Mouse (Mus musculus) gastrocnemius, postnatal 4 days (tissue): ENCODE measurements around the gene Scgb2b17. TPM values are rescaled to one million over a fixed set of nuclear protein-coding genes. Genes with fewer than 3 reads are reported as not detected.
"Not testable (repeated sequence)": the region's sequence is repeated elsewhere in the genome, so short reads cannot be mapped to it uniquely, and the experiment has no call there.

Experiments
- DNase-seq, 2 experiments: peaks; one replicate each; pipeline ENCODE4 v3.0.0; 2021 to 2022; ENCODE audit warnings: low spot score in 2 of 2, mixed read lengths in 2 of 2
- long read RNA-seq, 2 experiments: library from polyadenylated mRNA; stranded (forward); transcript quantifications; one replicate each; pipeline ENCODE4 v2.0.0; 2021
- total RNA-seq, 2 experiments: library from RNA; stranded (reverse); gene quantifications; 2 replicates each; pipeline ENCODE4 v1.2.3; 2021

Scgb2b17 gene
- not detected for total RNA-seq
- long read RNA-seq, experiment 1: 0 reads
- long read RNA-seq, experiment 2: 0 reads

DNA sequence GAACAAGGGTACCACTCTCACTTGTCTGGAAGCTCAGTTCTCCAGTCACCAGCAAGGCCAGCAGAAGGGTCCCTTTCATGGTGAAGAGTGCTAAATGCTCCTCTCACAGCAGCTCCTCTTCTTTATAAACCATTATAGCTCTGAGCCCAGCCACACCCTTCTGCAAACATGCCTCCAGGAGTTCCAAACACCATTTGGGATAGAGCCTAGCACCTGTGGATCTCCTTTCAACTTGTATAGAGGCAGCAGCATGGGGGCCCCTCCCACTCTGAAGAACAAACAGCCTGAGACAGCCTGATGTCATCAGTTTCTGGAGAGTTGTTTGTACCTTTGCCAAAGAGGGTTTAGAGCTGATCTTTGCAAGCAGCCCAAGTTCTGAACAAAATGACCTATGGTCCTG lies at the start of gene Scgb2b17:
Gene Scgb2b17 (minus strand): TSS at position 101 of the 400 bp plus-strand sequence.
- not testable (repeated sequence) for DNase-seq

DNA sequence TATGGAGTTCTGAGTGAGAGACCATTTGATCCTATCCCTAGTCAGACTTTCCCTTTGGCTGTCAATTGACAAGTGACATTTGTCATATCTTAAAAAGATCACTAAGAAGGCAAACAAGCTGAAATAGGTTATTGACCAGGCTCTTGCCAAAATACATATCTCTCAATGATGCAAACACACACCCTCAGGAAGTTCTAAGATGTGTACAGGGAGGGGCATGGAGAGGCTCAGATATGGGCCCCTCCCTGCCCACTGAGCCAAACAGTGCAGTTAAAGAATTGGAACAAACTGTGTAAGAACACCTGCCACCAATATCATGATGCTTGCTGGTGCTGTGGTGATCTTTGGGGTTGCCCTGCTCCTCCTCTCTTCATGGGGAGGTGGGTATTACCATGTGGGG lies 6.8 kb upstream of the Scgb2b17 start, which contains the start of gene Scgb1b17:
Gene Scgb1b17 (plus strand): TSS at position 301 of the 400 bp plus-strand sequence.
- DNase-seq: not testable (repeated sequence)

Other genes with a start within 250 kb of the Scgb2b17 start
- gene Scgb2b15, start 226.9 kb downstream of the Scgb2b17 start, total RNA-seq: not detected
- not detected for gene Scgb1b15, start 220.0 kb downstream of the Scgb2b17 start, total RNA-seq
- not detected for gene Scgb1b17, start 6.9 kb upstream of the Scgb2b17 start, total RNA-seq
- gene Scgb2b18, start 117.3 kb upstream of the Scgb2b17 start, total RNA-seq: not detected
- not detected for gene Scgb1b18, start 129.0 kb upstream of the Scgb2b17 start, total RNA-seq
- gene Scgb2b19, start 223.8 kb upstream of the Scgb2b17 start, total RNA-seq: not detected
- gene Scgb1b19, start 230.7 kb upstream of the Scgb2b17 start, total RNA-seq: not detected